Mouse (Mus musculus): ENCODE data around the gene Zfp239. TPM values are rescaled to one million over a fixed set of nuclear protein-coding genes. Genes with fewer than 3 reads are reported as not detected.
A peak's percentile ranks its signal among the peaks of the same experiment; 100 is the strongest.

Zfp239 gene
- total and polyA plus RNA-seq, 2 experiments = 0.05 to 0.09 TPM

GRCm38 (mm10) chr6:117900126-117901080, 38.5 kb downstream of the Zfp239 start, which contains the start of gene Hnrnpf:
Hnrnpf (plus strand) TSS chr6:117900324.
- Histone ChIP-seq H3K36me3 (ENCODE audit: control insufficient read depth, insufficient read depth, low read length) (no peaks in the 10 kb centered on the region), H3K79me2 (ENCODE audit: control insufficient read depth, insufficient read depth, low read length) (no peaks in the 10 kb centered on the region), H3K4me3 (ENCODE audit: insufficient read depth, low read depth, low read length) (no peak within 1 kb of the TSS), H3K4me1 (ENCODE audit: control insufficient read depth, insufficient read depth, low read length) (no peaks in the 10 kb centered on the region), H3K27ac (replicated peaks; ENCODE audit: insufficient read depth, low read depth, low read length) (no peak within 1 kb of the TSS; the same call in 1 of the 2 replicates), H3K9ac (ENCODE audit: low read depth, low read length) (no peak within 1 kb of the TSS), H3K27me3 (ENCODE audit: control insufficient read depth, insufficient read depth, low read length) (no peaks in the 10 kb centered on the region)
- TF ChIP-seq POLR2A (IDR thresholded peaks at IDR 0.05; ENCODE audit: extremely low read depth, insufficient read depth, low read length) (no peak), CTCF (IDR thresholded peaks at IDR 0.05; ENCODE audit: low read depth, low read length) (no peak)
- DNase-seq (ENCODE audit: extremely low read depth, low read depth, low spot score) = peak; percentile 63
- WGBS = 71% methylated on average over 17 of the region's 17 CpGs

GRCm38 (mm10) chr6:117901510-117902402, 39.9 kb downstream of the Zfp239 start:
- TF ChIP-seq CTCF (IDR thresholded peaks at IDR 0.05; ENCODE audit: low read depth, low read length) = no peak
- H3K27ac ChIP-seq (replicated peaks; ENCODE audit: insufficient read depth, low read depth, low read length) = no peak overlapping the region
- no peaks in the 10 kb centered on the region for H3K4me1 ChIP-seq (ENCODE audit: control insufficient read depth, insufficient read depth, low read length)
- H3K4me3 ChIP-seq (ENCODE audit: insufficient read depth, low read depth, low read length) = no peak overlapping the region
- H3K27me3 ChIP-seq (ENCODE audit: control insufficient read depth, insufficient read depth, low read length) = no peaks in the 10 kb centered on the region
- no peaks in the 10 kb centered on the region for H3K79me2 ChIP-seq (ENCODE audit: control insufficient read depth, insufficient read depth, low read length)
- no peak overlapping the region for H3K9ac ChIP-seq (ENCODE audit: low read depth, low read length)
- 85% methylated on average over 9 of the region's 9 CpGs for WGBS
- no peaks in the 10 kb centered on the region for H3K36me3 ChIP-seq (ENCODE audit: control insufficient read depth, insufficient read depth, low read length)
- no peak for DNase-seq (ENCODE audit: extremely low read depth, low read depth, low spot score)

- Histone ChIP-seq H3K27ac (replicated peaks; ENCODE audit: insufficient read depth, low read depth, low read length) (no peak overlapping the region), H3K36me3 (ENCODE audit: control insufficient read depth, insufficient read depth, low read length) (no peaks in the 10 kb centered on the region), H3K4me3 (ENCODE audit: insufficient read depth, low read depth, low read length) (no peak overlapping the region), H3K79me2 (ENCODE audit: control insufficient read depth, insufficient read depth, low read length) (peaks cover 5% of the 10 kb centered on the region; the same call in 1 of the 2 replicates), H3K9ac (ENCODE audit: low read depth, low read length) (no peak overlapping the region), H3K4me1 (ENCODE audit: control insufficient read depth, insufficient read depth, low read length) (no peaks in the 10 kb centered on the region), H3K27me3 (ENCODE audit: control insufficient read depth, insufficient read depth, low read length) (no peaks in the 10 kb centered on the region)
- 93% methylated on average over 4 of the region's 4 CpGs for WGBS
- TF ChIP-seq POLR2A (IDR thresholded peaks at IDR 0.05; ENCODE audit: extremely low read depth, insufficient read depth, low read length) (no peak), CTCF (IDR thresholded peaks at IDR 0.05; ENCODE audit: low read depth, low read length) (no peak)
- DNase-seq (ENCODE audit: extremely low read depth, low read depth, low spot score) = no peak
Measured at GRCm38 (mm10) chr6:117902556-117902955, 40.7 kb downstream of the Zfp239 start.

- no peak overlapping the region for H3K27ac ChIP-seq (replicated peaks; ENCODE audit: insufficient read depth, low read depth, low read length)
- H3K4me3 ChIP-seq (ENCODE audit: insufficient read depth, low read depth, low read length) = no peak overlapping the region
- H3K27me3 ChIP-seq (ENCODE audit: control insufficient read depth, insufficient read depth, low read length) = no peaks in the 10 kb centered on the region
- 90% methylated on average over 3 of the region's 3 CpGs for WGBS
- DNase-seq (ENCODE audit: extremely low read depth, low read depth, low spot score) = no peak
- TF ChIP-seq CTCF (IDR thresholded peaks at IDR 0.05; ENCODE audit: low read depth, low read length) = no peak
- TF ChIP-seq POLR2A (IDR thresholded peaks at IDR 0.05; ENCODE audit: extremely low read depth, insufficient read depth, low read length) = no peak
- H3K9ac ChIP-seq (ENCODE audit: low read depth, low read length) = no peak overlapping the region
- H3K4me1 ChIP-seq (ENCODE audit: control insufficient read depth, insufficient read depth, low read length) = peaks cover 2% of the 10 kb centered on the region
- no peaks in the 10 kb centered on the region for H3K36me3 ChIP-seq (ENCODE audit: control insufficient read depth, insufficient read depth, low read length)
- peaks cover 13% of the 10 kb centered on the region for H3K79me2 ChIP-seq (ENCODE audit: control insufficient read depth, insufficient read depth, low read length)
Measured at GRCm38 (mm10) chr6:117903836-117904235, 41.9 kb downstream of the Zfp239 start.

- peak; percentile 53 for DNase-seq (ENCODE audit: extremely low read depth, low read depth, low spot score)
- peaks cover 21% of the 10 kb centered on the region for H3K79me2 ChIP-seq (ENCODE audit: control insufficient read depth, insufficient read depth, low read length)
- no peak for TF ChIP-seq CTCF (IDR thresholded peaks at IDR 0.05; ENCODE audit: low read depth, low read length)
- no peak for TF ChIP-seq POLR2A (IDR thresholded peaks at IDR 0.05; ENCODE audit: extremely low read depth, insufficient read depth, low read length)
- no peaks in the 10 kb centered on the region for H3K36me3 ChIP-seq (ENCODE audit: control insufficient read depth, insufficient read depth, low read length)
- H3K4me1 ChIP-seq (ENCODE audit: control insufficient read depth, insufficient read depth, low read length) = peaks cover 11% of the 10 kb centered on the region
- WGBS = 9% methylated on average over 4 of the region's 4 CpGs
- peak overlapping the region; percentile 20; the same call in 1 of the 2 replicates for H3K4me3 ChIP-seq (ENCODE audit: insufficient read depth, low read depth, low read length)
- H3K9ac ChIP-seq (ENCODE audit: low read depth, low read length) = peak overlapping the region; percentile 62
- H3K27me3 ChIP-seq (ENCODE audit: control insufficient read depth, insufficient read depth, low read length) = no peaks in the 10 kb centered on the region
- H3K27ac ChIP-seq (replicated peaks; ENCODE audit: insufficient read depth, low read depth, low read length) = peak overlapping the region; percentile 87
Measured at GRCm38 (mm10) chr6:117905260-117905930, 43.5 kb downstream of the Zfp239 start.
